Mouse (Mus musculus) forebrain, embryonic 16.5 days (tissue): ENCODE data around the gene Eef1akmt3. TPM values are rescaled to one million over a fixed set of nuclear protein-coding genes. Genes with fewer than 3 reads are reported as not detected.

Experiments
- ATAC-seq: fragments of 200-750 bp; cut with Nextera tagmentation; 2 replicates; pipeline ENCODE4 v1.8.0; 2017; ENCODE audit warnings: mild to moderate bottlenecking, moderate library complexity
- H3K27ac ChIP-seq: fragments of 300-500 bp; sonication (generic); 2 replicates; pipeline ENCODE4 v1.5.1; 2014; ENCODE audit warnings: low read length, control low read depth
- H3K27me3 ChIP-seq: fragments of 300-500 bp; sonication (generic); replicated peaks from 2 replicates; pipeline ENCODE4 v1.6.1; 2014; ENCODE audit warnings: low read length; ENCODE audit not compliant: control insufficient read depth, insufficient read depth
- H3K36me3 ChIP-seq: fragments of 300-500 bp; sonication (generic); 2 replicates; pipeline ENCODE4 v1.6.1; 2014; ENCODE audit not compliant: control insufficient read depth, insufficient read depth
- H3K4me1 ChIP-seq: fragments of 300-500 bp; sonication (generic); replicated peaks from 2 replicates; pipeline ENCODE4 v1.6.1; 2014; ENCODE audit warnings: low read length; ENCODE audit not compliant: control insufficient read depth, insufficient read depth
- H3K4me2 ChIP-seq: fragments of 300-500 bp; sonication (generic); 2 replicates; pipeline ENCODE4 v1.6.1; 2014; ENCODE audit warnings: mild to moderate bottlenecking, low read length, control low read depth
- H3K4me3 ChIP-seq: fragments of 300-500 bp; sonication (generic); replicated peaks from 2 replicates; pipeline ENCODE4 v1.5.1; 2014; ENCODE audit warnings: mild to moderate bottlenecking, low read length, control low read depth
- H3K9ac ChIP-seq: fragments of 300-500 bp; sonication (generic); replicated peaks from 2 replicates; pipeline ENCODE4 v1.6.1; 2014; ENCODE audit warnings: low read depth, low read length, control low read depth
- H3K9me3 ChIP-seq: fragments of 300-500 bp; sonication (generic); 2 replicates; pipeline ENCODE4 v1.6.1; 2016; ENCODE audit warnings: low read length; ENCODE audit not compliant: control insufficient read depth
- WGBS: fragments of 180-500 bp; shearing (Covaris S2); extraction: QIAGEN DNeasy Blood & Tissue Kit; methylation state at CpG from one replicate; pipeline ENCODE4 v1.1.7; 2014; 5-methylcytosine and 5-hydroxymethylcytosine counted together
- microRNA counts: library from miRNA; unstranded; fragments of <30 nt; microRNA quantifications from one replicate; lab custom pipeline; 2016
- microRNA-seq: library from miRNA; unstranded; fragments of <30 nt; microRNA quantifications from one replicate; pipeline ENCODE4, GENCODE M21; 2017
- polyA plus RNA-seq: library from polyadenylated mRNA; unstranded; fragments of >200 nt; fragmentation: Nextera tagmentation; extraction: Ambion mirVana; gene quantifications from 2 replicates; pipeline ENCODE4 v1.2.1, GENCODE M21; 2015

The Eef1akmt3 gene
- polyA plus RNA-seq, 1 experiment from 2014 or later, result 0.18 TPM

GRCm38 (mm10) chr10:126984189-126985004 is 56.9 kb downstream of the Eef1akmt3 start:
- H3K9ac ChIP-seq, result no peak overlapping the region
- H3K27ac ChIP-seq, result peak overlapping the region; percentile 62
- no peak overlapping the region for H3K4me3 ChIP-seq
- no peaks in the 10 kb centered on the region for H3K27me3 ChIP-seq
- 14% methylated on average over 5 of the region's 5 CpGs for WGBS
- no peaks in the 10 kb centered on the region for H3K9me3 ChIP-seq
- no peak for ATAC-seq
- H3K36me3 ChIP-seq, result no peaks in the 10 kb centered on the region
- peaks cover 74% of the 10 kb centered on the region for H3K4me1 ChIP-seq
- 0 out of 2 replicates have a peak overlapping the region, but pooled peaks have one; percentile 3 for H3K4me2 ChIP-seq

GRCm38 (mm10) chr10:126983193-126983725 is 58.1 kb downstream of the Eef1akmt3 start:
- no peaks in the 10 kb centered on the region for H3K36me3 ChIP-seq
- no peaks in the 10 kb centered on the region for H3K27me3 ChIP-seq
- H3K9ac ChIP-seq, result 0 out of 2 replicates have a peak overlapping the region, but pooled peaks have one; percentile 6
- H3K4me3 ChIP-seq, result no peak overlapping the region
- H3K4me2 ChIP-seq, result peak overlapping the region; percentile 77
- peaks cover 69% of the 10 kb centered on the region for H3K4me1 ChIP-seq
- WGBS, result 55% methylated on average over 14 of the region's 14 CpGs
- H3K9me3 ChIP-seq, result no peaks in the 10 kb centered on the region
- ATAC-seq, result no peak
- no peak overlapping the region for H3K27ac ChIP-seq

- H3K27ac ChIP-seq, result no peak overlapping the region
- no peak overlapping the region; the same call in 1 of the 2 replicates for H3K4me3 ChIP-seq
- H3K9ac ChIP-seq, result 0 out of 2 replicates have a peak overlapping the region, but pooled peaks have one; percentile 24
- H3K9me3 ChIP-seq, result no peaks in the 10 kb centered on the region
- H3K4me2 ChIP-seq, result peak overlapping the region; percentile 77
- H3K36me3 ChIP-seq, result no peaks in the 10 kb centered on the region
- 62% methylated on average over 3 of the region's 3 CpGs for WGBS
- peaks cover 65% of the 10 kb centered on the region for H3K4me1 ChIP-seq
- H3K27me3 ChIP-seq, result no peaks in the 10 kb centered on the region
- no peak for ATAC-seq
These were observed 59.6 kb downstream of the Eef1akmt3 start for GRCm38 (mm10) chr10:126981746-126982145.

MicroRNAs encoded within 50 kb of the gene (microRNA counts, 519-probe panel; counts per million panel counts)
- microRNA mmu-miR-26a (lab: Ali Mortazavi, UCI), result 2,419 counts per million, percentile 57 among the panel's probes with 10 or more counts
- microRNA mmu-miR-546 (lab: Ali Mortazavi, UCI), result not detected

Small RNAs within 50 kb of the gene (microRNA-seq; reads per million reads assigned to microRNA genes)
- 41.2 reads per million, percentile 41 among the genes with 10 or more reads in this experiment for gene Mir26a-2
- gene Mir546, result not detected

Other genes with a start within 250 kb of the Eef1akmt3 start
- gene Atp23, start 140.2 kb downstream of the Eef1akmt3 start, polyA plus RNA-seq, result 10.0 and 10.5 TPM in 2 replicates
- gene Ctdsp2, start 62.8 kb downstream of the Eef1akmt3 start, polyA plus RNA-seq, result 22.9 and 27.6 TPM in 2 replicates
- 0.15 and 0.40 TPM in 2 replicates for gene Avil, start 40.8 kb downstream of the Eef1akmt3 start, polyA plus RNA-seq
- gene Tsfm, start 10.7 kb downstream of the Eef1akmt3 start, polyA plus RNA-seq, result 60.8 and 66.0 TPM in 2 replicates
- gene Mettl1, start 99 bp downstream of the Eef1akmt3 start, polyA plus RNA-seq, result 20.1 and 23.0 TPM in 2 replicates
- gene Cyp27b1, start 6.7 kb upstream of the Eef1akmt3 start, polyA plus RNA-seq, result 0.20 and 0.26 TPM in 2 replicates
- gene March9, start 18.7 kb upstream of the Eef1akmt3 start, polyA plus RNA-seq, result 5.3 and 6.6 TPM in 2 replicates
- 1,494 and 1,664 TPM in 2 replicates for gene Cdk4, start 22.0 kb upstream of the Eef1akmt3 start, polyA plus RNA-seq
- gene Tspan31, start 28.8 kb upstream of the Eef1akmt3 start, polyA plus RNA-seq, result 119 and 120 TPM in 2 replicates
- gene Agap2, start 33.8 kb upstream of the Eef1akmt3 start, polyA plus RNA-seq, result 2.2 and 4.7 TPM in 2 replicates
- 125 and 126 TPM in 2 replicates for gene Os9, start 79.6 kb upstream of the Eef1akmt3 start, polyA plus RNA-seq
- 41.5 and 45.8 TPM in 2 replicates for gene B4galnt1, start 123.7 kb upstream of the Eef1akmt3 start, polyA plus RNA-seq
- 1.0 and 1.6 TPM in 2 replicates for gene Slc26a10, start 139.1 kb upstream of the Eef1akmt3 start, polyA plus RNA-seq
- gene Arhgef25, start 148.6 kb upstream of the Eef1akmt3 start, polyA plus RNA-seq, result 32.3 and 33.0 TPM in 2 replicates
- 179 and 224 TPM in 2 replicates for gene Dtx3, start 154.2 kb upstream of the Eef1akmt3 start, polyA plus RNA-seq
- gene Pip4k2c, start 170.1 kb upstream of the Eef1akmt3 start, polyA plus RNA-seq, result 26.7 and 28.4 TPM in 2 replicates
- 98.9 and 106 TPM in 2 replicates for gene Kif5a, start 221.8 kb upstream of the Eef1akmt3 start, polyA plus RNA-seq
- gene Dctn2, start 224.9 kb upstream of the Eef1akmt3 start, polyA plus RNA-seq, result 319 and 342 TPM in 2 replicates
- 10.2 and 15.3 TPM in 2 replicates for gene Mbd6, start 247.5 kb upstream of the Eef1akmt3 start, polyA plus RNA-seq